Mouse (Mus musculus) hindbrain, embryonic 13.5 days (tissue): Measurements from ENCODE around the gene Kif24. TPM values are rescaled to one million over a fixed set of nuclear protein-coding genes. Genes with fewer than 3 reads are reported as not detected.
"Not testable (repeated sequence)": the region's sequence is repeated elsewhere in the genome, so short reads cannot be mapped to it uniquely, and the experiment has no call there.

Experiments used
- ATAC-seq: fragments of 200-750 bp; cut with Nextera tagmentation; 2 replicates; pipeline ENCODE4 v1.8.0; 2017; ENCODE audit warnings: moderate TSS enrichment; ENCODE audit not compliant: low FRiP score
- H3K27ac ChIP-seq: fragments of 300-500 bp; sonication (generic); 2 replicates; pipeline ENCODE4 v1.5.1; 2015; ENCODE audit warnings: inconsistent platforms, mild to moderate bottlenecking, moderate library complexity
- H3K27me3 ChIP-seq: fragments of 300-500 bp; sonication (generic); 2 replicates; pipeline ENCODE4 v1.6.1; 2015; ENCODE audit warnings: mild to moderate bottlenecking, inconsistent platforms
- H3K36me3 ChIP-seq: fragments of 300-500 bp; sonication (generic); 2 replicates; pipeline ENCODE4 v1.6.1; 2015; ENCODE audit warnings: mild to moderate bottlenecking, inconsistent platforms
- H3K4me1 ChIP-seq: fragments of 300-500 bp; sonication (generic); replicated peaks from 2 replicates; pipeline ENCODE4 v1.6.1; 2015; ENCODE audit warnings: inconsistent platforms
- H3K4me2 ChIP-seq: fragments of 300-500 bp; sonication (generic); 2 replicates; pipeline ENCODE4 v1.6.1; 2015; ENCODE audit warnings: inconsistent platforms, mild to moderate bottlenecking, moderate library complexity
- H3K4me3 ChIP-seq: fragments of 300-500 bp; sonication (generic); 2 replicates; pipeline ENCODE4 v1.5.1; 2015; ENCODE audit warnings: mild to moderate bottlenecking, inconsistent platforms
- H3K9ac ChIP-seq: fragments of 300-500 bp; sonication (generic); 2 replicates; pipeline ENCODE4 v1.6.1; 2015; ENCODE audit warnings: mild to moderate bottlenecking, inconsistent platforms
- H3K9me3 ChIP-seq: fragments of 300-500 bp; sonication (generic); 2 replicates; pipeline ENCODE4 v1.6.1; 2016; ENCODE audit warnings: inconsistent platforms
- WGBS: fragments of 180-500 bp; shearing (Covaris S2); methylation state at CpG from one replicate; pipeline ENCODE4 v1.1.7; 2015; 5-methylcytosine and 5-hydroxymethylcytosine counted together
- polyA plus RNA-seq: library from polyadenylated mRNA; unstranded; fragments of >200 nt; fragmentation: Nextera tagmentation; extraction: Ambion mirVana; gene quantifications from 2 replicates; pipeline ENCODE4 v1.2.1, GENCODE M21; 2015

Kif24 gene
- polyA plus RNA-seq, 1 experiment from 2014 or later: 4.6 TPM

DNA sequence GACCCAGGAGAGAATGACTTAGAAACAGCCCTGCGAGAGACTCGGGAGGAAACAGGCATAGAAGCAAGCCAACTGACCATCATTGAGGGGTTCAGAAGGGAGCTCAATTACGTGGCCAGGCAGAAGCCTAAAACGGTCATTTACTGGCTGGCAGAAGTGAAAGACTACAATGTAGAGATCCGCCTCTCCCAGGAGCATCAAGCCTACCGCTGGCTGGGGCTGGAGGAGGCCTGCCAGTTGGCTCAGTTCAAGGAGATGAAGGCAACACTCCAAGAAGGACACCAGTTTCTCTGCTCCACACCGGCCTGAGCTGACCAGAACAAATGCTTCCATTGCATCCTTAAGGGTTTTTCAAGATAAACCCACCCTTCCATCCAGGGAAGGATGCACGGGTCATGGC is 15.6 kb upstream of the Kif24 start:
- no peak overlapping the region for H3K4me2 ChIP-seq
- H3K36me3 ChIP-seq: peaks cover 45% of the 10 kb centered on the region
- H3K4me3 ChIP-seq: no peak overlapping the region
- no peak for ATAC-seq
- H3K27ac ChIP-seq: no peak overlapping the region
- WGBS: 90% methylated on average over 8 of the region's 8 CpGs
- H3K9me3 ChIP-seq: no peaks in the 10 kb centered on the region
- H3K4me1 ChIP-seq: 0 out of 2 replicates have a peak, but pooled peaks cover 3% of the 10 kb centered on the region
- H3K27me3 ChIP-seq: no peaks in the 10 kb centered on the region
- H3K9ac ChIP-seq: no peak overlapping the region

DNA sequence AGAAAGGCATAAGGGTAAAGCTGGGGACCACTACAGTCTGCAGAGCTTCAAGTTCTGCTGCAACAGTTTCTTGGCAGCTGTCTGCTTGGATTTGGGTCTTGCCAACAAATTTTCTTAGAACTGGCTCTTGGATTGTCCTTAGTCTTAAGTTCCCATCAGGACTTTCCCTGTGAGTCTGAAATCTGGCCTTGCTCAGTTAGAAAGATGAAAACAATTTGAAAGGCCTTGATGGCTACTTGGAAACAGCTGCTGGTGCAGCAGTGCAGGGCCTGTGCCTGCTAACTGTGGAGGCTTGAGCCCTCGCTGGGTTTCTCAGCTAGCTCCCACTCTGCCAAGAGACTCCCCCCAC is 14.7 kb upstream of the Kif24 start:
- Histone ChIP-seq H3K4me1 (0 out of 2 replicates have a peak, but pooled peaks cover 3% of the 10 kb centered on the region), H3K27ac (no peak overlapping the region), H3K9ac (peak overlapping the region; percentile 13; the same call in 1 of the 2 replicates), H3K27me3 (no peaks in the 10 kb centered on the region), H3K4me3 (no peak overlapping the region), H3K36me3 (peaks cover 45% of the 10 kb centered on the region), H3K4me2 (no peak overlapping the region), H3K9me3 (no peaks in the 10 kb centered on the region)
- WGBS: 75% methylated on average over 1 of the region's 1 CpGs
- no peak for ATAC-seq

DNA sequence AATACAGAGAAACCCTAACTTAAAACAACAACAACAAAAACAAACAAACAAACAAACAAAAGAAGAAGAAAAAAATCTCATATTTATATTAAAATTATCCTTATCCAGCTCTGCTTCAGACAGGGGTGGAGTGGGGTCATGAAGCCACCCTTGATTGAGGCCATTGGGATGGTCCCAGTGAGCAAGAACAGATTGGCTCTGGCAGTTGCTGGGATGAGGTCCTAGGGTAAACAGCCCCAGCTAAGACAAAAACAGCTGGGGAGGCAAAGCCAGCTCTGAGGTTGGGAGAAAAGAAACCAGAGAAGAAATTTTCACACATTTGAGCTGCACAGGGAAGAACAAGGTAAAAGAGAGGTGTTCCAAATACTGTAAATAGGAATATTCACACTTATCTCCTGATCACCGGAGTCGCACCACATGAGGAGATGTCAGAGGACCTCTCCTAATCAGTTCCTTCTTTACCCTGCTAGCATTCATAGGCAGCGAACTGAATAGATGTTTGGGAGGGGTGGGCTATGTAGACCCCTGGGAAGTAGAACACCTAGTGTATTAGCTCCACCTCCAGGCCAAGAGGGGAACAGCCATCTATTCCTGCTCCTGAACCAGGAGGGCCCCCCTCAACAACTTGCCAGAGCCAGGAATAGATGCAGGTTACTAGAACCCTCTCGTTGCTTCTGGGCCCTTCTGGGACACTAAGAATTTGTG is 14.2 kb upstream of the Kif24 start:
- no peak overlapping the region for H3K4me3 ChIP-seq
- no peak overlapping the region for H3K9ac ChIP-seq
- no peaks in the 10 kb centered on the region for H3K27me3 ChIP-seq
- WGBS: 72% methylated on average over 4 of the region's 4 CpGs
- no peaks in the 10 kb centered on the region for H3K9me3 ChIP-seq
- ATAC-seq: no peak
- no peak overlapping the region for H3K4me2 ChIP-seq
- no peak overlapping the region for H3K27ac ChIP-seq
- peaks cover 45% of the 10 kb centered on the region for H3K36me3 ChIP-seq
- 0 out of 2 replicates have a peak, but pooled peaks cover 3% of the 10 kb centered on the region for H3K4me1 ChIP-seq

DNA sequence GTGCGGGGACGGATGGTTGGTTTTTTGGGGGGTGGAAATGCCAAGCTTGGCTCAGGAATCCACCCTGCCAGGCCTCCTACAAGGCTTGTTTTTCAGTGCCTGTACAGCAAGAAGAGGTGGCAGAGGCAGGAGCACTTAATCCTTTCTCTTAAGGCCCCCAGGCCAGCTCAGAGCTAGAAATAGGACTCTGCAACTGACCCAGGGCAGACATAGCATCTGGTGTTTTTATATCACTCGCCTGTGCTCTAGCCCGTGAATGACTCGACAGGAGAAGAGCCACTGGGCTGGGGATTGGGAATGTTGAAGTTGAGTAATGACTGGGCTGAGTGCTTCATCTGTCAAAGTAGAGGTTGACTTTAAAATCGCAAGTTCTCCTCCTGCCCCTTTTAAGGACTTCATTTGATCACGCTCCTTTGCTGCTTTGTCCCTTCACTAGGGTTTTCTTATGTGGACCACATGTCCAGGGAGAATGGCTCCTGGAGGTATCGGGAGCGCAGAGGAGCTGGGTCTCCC is 13.0 kb upstream of the Kif24 start:
- ATAC-seq: no peak
- Histone ChIP-seq H3K36me3 (peaks cover 40% of the 10 kb centered on the region), H3K27me3 (no peaks in the 10 kb centered on the region), H3K4me1 (0 out of 2 replicates have a peak, but pooled peaks cover 3% of the 10 kb centered on the region), H3K27ac (no peak overlapping the region), H3K4me2 (no peak overlapping the region), H3K4me3 (no peak overlapping the region), H3K9me3 (no peaks in the 10 kb centered on the region), H3K9ac (no peak overlapping the region)
- 87% methylated on average over 9 of the region's 9 CpGs for WGBS

DNA sequence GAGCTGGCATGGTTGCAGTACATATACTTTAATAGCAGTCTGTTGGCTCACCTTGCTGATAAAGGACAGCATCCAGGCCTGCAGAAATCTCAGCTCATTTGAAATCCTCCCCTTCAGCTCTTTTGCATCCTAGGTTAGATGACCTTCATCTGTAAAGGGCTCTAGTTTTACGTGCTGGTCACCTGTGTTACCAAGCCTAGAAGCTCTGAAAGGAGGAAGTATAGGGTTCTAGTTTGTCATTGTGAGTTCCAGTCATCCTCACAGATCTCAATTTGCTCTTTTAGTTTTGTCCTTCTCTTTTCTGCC is 6.7 kb upstream of the Kif24 start:
- H3K4me3 ChIP-seq: no peak overlapping the region
- peaks cover 24% of the 10 kb centered on the region for H3K4me1 ChIP-seq
- H3K27me3 ChIP-seq: no peaks in the 10 kb centered on the region
- no peaks in the 10 kb centered on the region for H3K36me3 ChIP-seq
- ATAC-seq: no peak
- WGBS: 81% methylated on average over 1 of the region's 1 CpGs
- no peak overlapping the region for H3K4me2 ChIP-seq
- no peaks in the 10 kb centered on the region for H3K9me3 ChIP-seq
- 0 out of 2 replicates have a peak overlapping the region, but pooled peaks have one; percentile 8 for H3K9ac ChIP-seq
- peak overlapping the region; percentile 70 for H3K27ac ChIP-seq

DNA sequence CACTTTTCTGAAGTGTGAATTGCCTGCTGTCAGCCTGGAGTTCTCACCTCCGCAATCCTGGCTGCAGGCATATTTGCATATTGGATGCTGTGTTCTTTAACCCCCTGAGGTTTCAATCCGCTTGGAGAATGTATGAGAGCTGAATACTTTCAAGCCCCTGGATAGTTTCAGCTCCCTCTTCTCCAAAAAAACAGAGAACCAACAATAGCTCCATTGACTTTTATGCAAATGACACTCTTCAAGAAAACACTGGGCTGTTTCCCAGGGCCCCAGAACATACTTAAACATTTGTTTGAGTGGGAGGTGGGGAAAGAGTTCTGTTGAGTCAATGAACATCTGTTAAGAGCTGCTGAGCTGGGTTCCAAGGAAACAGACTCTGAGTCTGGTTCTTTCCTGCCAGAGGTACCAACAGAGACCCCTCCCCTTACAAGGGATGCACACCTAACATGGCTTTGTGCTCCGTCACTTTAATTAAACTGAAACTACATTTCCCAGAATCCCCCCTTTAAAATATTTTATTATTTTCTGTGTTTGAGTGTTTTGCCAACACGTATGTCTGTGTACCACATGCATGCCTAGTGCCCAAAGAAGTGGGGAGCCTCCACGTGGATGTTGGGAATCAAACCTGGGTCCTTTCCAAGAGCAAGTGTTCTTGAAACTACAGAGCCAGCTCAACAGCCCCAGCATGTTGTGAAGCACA is 6.1 kb upstream of the Kif24 start:
- Histone ChIP-seq H3K4me2 (no peak overlapping the region), H3K9ac (peak overlapping the region; percentile 8; the same call in 1 of the 2 replicates), H3K9me3 (no peaks in the 10 kb centered on the region), H3K27me3 (no peaks in the 10 kb centered on the region), H3K36me3 (no peaks in the 10 kb centered on the region), H3K4me3 (no peak overlapping the region), H3K4me1 (peaks cover 26% of the 10 kb centered on the region), H3K27ac (peak overlapping the region; percentile 70)
- ATAC-seq: peak; percentile 74
- 29% methylated on average over 5 of the region's 5 CpGs for WGBS

DNA sequence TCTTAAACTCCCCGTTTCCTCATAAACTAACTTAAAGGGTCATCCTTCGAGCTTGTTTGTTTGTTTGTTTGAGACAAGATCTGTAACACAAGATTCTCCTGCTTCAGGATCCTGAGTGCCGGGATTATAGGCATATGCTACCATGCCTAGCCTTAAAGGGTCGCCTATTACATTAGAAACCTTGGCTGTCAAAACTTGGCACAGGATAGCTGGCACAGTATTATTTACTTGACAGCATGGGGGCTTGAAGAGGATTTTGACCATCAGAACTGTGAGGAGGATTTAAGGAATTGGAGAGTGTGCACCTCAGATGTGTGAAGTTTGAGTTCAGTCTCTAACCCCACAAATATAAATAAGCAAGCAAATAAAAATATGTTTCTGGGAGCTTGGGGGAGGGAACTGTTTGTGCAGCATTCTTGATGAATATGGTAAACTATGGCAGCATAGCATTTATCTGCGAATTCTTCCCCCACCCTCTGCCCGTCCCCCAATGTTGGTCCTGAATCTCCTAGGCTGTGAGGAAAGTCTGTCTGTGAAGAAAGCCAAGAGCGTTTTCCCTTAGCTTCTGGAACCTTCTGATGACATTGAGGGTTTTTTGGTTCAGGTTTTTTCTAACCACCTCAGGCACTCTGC is 5.5 kb upstream of the Kif24 start:
- H3K4me3 ChIP-seq: no peak overlapping the region
- H3K36me3 ChIP-seq: no peaks in the 10 kb centered on the region
- WGBS: 62% methylated on average over 7 of the region's 7 CpGs
- H3K9ac ChIP-seq: no peak overlapping the region; the same call in 1 of the 2 replicates
- peaks cover 28% of the 10 kb centered on the region for H3K4me1 ChIP-seq
- H3K27me3 ChIP-seq: no peaks in the 10 kb centered on the region
- no peak overlapping the region for H3K4me2 ChIP-seq
- ATAC-seq: no peak
- no peaks in the 10 kb centered on the region for H3K9me3 ChIP-seq
- peak overlapping the region; percentile 25 for H3K27ac ChIP-seq

DNA sequence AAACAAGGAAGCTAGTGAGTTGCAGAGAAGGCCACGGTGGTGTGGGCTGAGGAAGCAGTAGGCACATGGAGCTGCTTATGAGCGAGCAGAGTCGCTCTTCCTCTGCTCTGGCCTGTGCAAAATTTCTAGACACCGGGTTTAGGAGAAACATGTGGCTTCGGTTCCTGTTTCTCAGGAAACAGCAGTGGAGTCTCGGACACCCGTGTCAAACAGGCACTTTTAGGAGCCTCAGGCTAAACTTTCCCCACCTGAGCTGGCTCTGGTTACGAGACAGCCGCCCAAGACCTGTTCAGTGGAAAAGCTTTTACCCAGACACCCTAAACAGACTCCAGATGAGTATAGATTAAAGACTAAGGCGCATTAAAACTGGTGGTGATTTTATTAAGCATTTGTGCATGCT is 4.5 kb upstream of the Kif24 start:
- Histone ChIP-seq H3K4me3 (no peak overlapping the region), H3K9me3 (no peaks in the 10 kb centered on the region), H3K27ac (peak overlapping the region; percentile 40; the same call in 1 of the 2 replicates), H3K9ac (no peak overlapping the region), H3K4me1 (peaks cover 28% of the 10 kb centered on the region), H3K36me3 (no peaks in the 10 kb centered on the region), H3K27me3 (no peaks in the 10 kb centered on the region), H3K4me2 (no peak overlapping the region)
- WGBS: 73% methylated on average over 10 of the region's 10 CpGs
- no peak for ATAC-seq

DNA sequence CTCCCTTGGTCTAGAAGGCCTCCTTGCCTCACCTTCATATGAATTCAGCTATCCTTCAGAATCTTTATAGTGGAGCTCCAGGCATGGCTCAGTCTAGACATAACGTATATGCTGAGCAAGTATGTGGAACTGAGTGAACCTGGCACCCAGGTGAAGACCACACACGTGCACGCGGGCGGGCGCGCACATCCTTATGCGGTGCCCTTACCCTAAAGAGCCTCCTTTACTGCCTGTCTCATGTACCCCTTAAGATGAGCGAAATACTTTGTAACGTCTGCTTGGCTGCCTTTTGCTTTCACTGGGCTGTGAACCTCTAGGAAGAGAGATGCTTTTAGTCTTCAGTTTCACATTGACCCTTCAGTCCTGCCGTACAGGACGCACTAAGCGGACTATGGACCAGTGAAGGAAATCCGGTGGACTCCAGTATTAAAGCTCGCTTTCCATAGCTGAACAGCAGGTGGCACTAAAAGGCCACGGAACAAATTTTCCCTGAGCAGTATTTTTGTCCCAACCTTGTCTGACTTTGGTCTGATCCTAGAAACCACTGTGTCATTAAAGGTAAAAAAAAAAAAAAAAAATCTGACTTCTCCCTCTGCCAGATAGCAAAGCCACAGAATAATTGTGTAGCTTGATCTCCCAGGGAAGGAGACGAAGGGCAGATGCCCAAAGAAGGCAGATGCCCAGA is 3.9 kb upstream of the Kif24 start:
- H3K36me3 ChIP-seq: no peaks in the 10 kb centered on the region
- no peak for ATAC-seq
- 55% methylated on average over 17 of the region's 17 CpGs for WGBS
- no peaks in the 10 kb centered on the region for H3K27me3 ChIP-seq
- no peaks in the 10 kb centered on the region for H3K9me3 ChIP-seq
- H3K27ac ChIP-seq: no peak overlapping the region
- H3K4me2 ChIP-seq: no peak overlapping the region
- peaks cover 33% of the 10 kb centered on the region for H3K4me1 ChIP-seq
- H3K4me3 ChIP-seq: no peak overlapping the region
- no peak overlapping the region for H3K9ac ChIP-seq

DNA sequence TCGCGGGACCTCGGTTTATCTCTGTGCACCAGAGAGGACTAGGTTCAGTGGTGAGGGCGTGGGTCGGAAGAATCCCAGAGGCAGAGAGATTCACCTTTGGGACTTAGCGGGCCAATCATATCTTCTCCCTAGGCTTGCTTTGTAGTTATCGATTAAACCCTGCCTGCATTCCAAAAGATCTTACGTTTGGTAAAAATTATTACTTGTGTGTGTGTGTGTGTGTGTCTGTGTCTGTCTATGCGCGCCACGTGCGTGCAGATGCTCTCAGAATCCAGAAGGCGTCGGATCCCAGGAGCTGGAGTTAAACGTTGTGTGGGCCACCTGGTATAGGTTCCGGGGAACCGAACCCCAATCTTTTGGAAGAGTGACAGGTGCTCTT is 589 bp upstream of the Kif24 start:
- WGBS: 2% methylated on average over 17 of the region's 17 CpGs
- peak overlapping the region; percentile 70; the same call in 1 of the 2 replicates for H3K27ac ChIP-seq
- peak overlapping the region; percentile 57 for H3K4me3 ChIP-seq
- H3K36me3 ChIP-seq: no peaks in the 10 kb centered on the region
- peak overlapping the region; percentile 56 for H3K4me2 ChIP-seq
- H3K4me1 ChIP-seq: peaks cover 19% of the 10 kb centered on the region
- peak; percentile 27 for ATAC-seq
- H3K9ac ChIP-seq: peak overlapping the region; percentile 78
- H3K9me3 ChIP-seq: no peaks in the 10 kb centered on the region
- no peaks in the 10 kb centered on the region for H3K27me3 ChIP-seq

DNA sequence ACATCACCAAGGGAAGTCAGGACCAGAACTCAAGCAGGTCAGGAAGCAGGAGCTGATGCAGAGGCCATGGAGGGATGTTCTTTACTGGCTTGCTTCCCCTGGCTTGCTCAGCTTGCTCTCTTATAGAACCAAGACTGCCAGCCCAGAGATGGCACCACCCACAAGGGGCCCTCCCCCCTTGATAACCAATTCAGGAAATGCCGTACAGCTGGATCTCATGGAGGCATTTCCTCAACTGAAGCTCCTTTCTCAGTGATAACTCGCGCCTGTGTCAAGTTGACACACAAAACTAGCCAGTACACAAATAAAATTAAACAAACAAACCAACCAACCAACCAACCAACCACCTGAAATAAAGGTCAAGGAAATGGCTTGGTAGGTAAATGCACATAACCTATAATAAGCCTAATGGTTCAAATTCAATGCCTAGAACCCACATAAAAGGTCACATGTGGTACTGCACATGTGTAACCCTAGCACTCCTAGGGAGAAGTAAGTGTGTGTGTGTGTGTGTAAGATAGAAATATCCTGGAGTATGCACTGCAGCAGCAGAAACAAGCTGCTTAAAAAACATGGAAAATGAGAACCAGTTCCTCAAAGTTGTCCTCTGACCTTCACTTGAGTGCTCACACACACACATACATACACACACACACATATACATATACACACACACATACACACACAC is 1.5 kb downstream of the Kif24 start:
- not testable (repeated sequence) for H3K9me3 ChIP-seq, H3K4me1 ChIP-seq, H3K27me3 ChIP-seq, ATAC-seq, H3K4me3 ChIP-seq, H3K36me3 ChIP-seq, H3K27ac ChIP-seq
- H3K4me2 ChIP-seq: peak overlapping the region; percentile 64
- 86% methylated on average over 3 of the region's 3 CpGs for WGBS
- peak overlapping the region; percentile 67; the same call in 1 of the 2 replicates for H3K9ac ChIP-seq
